Mouse (Mus musculus): ENCODE results near the gene A930004D18Rik.

The A930004D18Rik gene

DNA sequence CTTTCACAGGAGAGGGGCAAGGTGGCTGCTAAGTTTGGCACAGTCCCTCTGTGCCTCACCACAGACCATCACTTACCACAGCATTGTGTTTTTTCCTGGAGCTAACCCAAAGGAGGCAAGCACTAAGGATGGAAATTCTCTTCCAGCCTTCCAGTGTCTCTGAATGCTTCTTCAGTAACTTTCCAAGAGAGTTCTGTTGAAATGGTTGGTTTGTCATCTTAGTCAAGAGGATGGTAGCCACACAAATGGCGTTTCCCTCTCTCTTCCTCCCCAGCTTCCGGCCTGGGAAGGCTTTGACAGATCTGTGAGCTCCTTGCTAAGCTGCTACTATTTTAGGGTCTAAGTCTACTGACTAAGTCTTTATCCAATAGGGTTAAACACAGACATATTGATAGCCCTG, at the start of gene A930004D18Rik:
Gene A930004D18Rik (minus strand): TSS at position 247 of the 400 bp plus-strand sequence.
- no peak for DNase-seq (ENCODE audit: low read depth, low spot score)

DNA sequence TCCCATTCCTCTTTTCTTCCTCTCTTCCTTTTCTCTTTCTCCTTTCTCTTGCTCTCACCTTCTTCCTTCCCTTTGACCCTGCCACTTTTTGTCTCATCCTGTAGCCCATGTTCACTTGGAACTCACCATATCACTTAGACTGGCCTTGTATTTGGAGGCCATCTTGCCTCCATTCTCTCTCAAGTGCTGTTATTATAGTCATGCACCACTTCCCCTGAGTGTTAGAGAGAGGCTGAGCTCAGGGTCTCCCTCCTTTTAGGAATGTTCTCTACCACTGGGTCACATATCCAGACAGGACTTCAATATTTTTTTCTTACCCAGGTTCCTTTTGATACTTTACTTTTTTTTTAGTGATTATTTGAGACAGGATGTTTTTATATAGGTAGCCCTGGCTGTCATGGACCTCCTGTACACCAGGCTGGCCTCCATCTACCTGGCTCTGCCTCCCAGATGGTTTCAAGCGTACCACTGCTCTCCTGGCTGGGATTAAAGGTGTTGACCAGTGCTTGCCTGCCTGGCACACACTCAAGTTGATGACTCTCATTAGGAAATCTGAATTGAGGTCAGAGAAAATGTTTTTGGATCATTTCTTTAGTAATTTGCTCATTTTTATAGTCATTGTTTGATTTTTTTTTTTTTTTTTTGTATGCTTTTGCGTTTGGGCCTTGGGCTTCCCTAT, 42.8 kb upstream of the A930004D18Rik start:
- no peak for DNase-seq (ENCODE audit: low read depth, low spot score)

DNA sequence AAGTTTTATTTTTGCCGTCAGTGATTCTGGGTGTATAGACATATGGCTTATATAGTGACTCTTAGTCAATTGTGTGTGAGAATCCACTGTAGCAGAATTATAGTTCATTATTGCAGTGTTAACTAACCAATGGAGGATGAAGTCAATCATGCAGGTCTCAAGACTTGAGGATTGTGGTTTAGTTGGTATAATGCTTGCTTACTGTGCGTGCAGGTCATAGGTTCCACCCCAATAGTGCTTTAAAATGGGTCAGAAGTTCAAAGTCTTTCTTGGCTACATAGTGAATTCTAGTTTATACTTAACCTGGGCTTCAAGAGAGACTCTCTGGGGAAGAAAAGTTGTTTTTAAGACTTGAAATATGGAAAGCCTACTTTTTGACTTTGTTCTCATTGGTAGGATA, 34.4 kb upstream of the A930004D18Rik start:
- DNase-seq (ENCODE audit: low read depth, low spot score) = no peak

DNA sequence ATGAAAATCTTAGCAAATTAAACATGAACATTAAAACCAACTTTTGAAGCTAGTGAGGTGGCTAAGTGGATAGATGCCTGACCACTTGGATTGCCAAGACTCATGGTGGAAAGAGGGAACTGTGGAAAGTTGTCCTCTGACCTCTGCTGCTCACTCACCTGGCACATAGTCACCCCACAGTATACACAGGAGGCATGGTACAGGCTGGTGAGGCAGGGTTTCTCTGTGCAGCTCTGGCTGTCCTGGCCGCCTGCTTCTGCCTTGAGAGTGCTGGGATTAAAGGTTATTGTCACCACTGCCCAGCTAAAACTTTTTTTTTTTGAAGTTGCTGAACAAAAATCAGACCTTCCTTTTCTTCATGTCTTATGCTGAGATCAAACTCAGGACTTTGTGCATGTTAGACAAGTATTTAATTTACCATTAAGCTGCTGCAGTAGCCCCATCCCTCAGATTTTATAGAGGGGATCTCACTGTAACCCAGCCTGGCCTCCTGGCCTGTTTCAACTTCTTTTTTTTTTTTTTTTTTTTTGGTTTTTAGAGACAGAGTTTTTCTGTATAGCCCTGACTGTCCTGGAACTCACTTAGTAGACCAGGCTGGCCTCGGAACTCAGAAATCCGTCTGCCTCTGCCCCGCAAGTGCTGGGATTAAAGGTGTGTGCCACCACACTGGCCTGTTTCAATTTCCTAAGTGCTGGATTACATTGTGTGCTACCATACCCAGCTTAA, 30.7 kb upstream of the A930004D18Rik start:
- DNase-seq (ENCODE audit: low read depth, low spot score) = no peak

DNA sequence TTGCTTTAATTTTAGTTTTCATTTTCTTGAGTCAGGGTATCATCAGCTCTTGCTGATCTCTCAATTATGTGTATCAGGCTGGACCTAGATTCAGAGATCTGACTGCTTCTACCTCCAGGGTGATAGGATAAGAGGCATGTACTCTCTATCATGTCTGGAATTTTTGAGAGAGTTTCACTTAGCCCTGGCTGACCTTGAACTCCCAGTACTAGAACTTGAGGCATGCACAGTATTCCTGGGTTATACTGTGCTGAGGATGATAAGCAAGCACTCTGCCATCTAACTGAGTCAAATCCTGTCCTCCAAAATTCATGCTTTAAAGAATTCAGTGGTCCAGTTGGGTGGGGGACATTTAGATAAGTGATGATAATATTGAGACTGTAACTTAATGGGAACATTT, 28.9 kb upstream of the A930004D18Rik start:
- DNase-seq (ENCODE audit: low read depth, low spot score) = no peak

DNA sequence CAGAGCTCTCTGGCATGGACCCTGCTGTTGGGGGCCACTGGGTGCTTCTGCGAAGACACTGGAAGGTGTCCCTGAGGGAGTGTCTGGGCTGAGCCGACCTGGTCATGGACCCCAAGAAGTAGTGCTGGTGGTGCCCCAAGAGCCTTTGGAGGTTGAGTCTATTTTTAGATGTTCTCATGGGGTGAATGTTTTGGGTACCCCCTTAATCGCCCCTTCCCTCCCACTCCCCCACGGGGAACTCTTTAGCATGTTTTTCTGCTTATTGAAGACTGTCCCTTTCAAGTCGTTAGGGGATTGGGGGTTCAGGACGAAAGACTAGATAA, 28.1 kb upstream of the A930004D18Rik start:
- no peak for DNase-seq (ENCODE audit: low read depth, low spot score)

DNA sequence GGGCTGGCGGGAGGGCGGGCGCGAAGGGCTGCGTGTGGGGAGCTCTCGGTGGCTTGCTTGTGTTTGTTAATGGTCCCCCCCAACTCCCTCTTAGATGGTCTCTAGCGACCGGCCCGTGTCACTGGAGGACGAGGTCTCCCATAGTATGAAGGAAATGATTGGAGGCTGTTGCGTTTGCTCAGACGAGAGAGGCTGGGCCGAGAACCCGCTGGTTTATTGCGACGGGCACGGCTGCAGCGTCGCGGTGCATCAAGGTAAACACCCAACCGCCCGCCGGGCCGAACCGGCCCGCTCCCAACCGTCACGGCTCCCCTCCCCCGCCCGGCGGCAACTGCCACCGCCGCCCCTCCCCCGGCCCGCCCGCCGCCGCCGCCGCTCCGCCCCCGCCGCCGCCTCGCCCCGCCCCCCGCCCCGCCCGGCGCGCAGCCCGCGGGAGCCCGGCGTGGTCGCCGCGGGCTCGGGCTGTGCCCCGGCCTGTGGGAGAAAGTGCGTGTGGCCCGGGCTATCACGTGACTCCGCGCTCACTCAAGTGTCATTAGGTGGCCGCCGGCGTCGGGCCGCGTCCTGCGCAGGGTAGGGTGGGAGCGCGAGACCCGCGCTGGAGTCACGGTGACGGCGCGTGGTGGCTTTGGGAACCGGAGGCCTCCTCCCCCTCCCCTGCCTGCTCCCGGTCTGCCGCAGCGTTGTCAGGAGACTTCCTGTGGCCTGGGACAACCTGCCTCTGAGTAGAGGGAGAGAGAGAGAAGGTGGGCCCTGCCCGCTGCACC, 27.6 kb upstream of the A930004D18Rik start:
- peak; percentile 87 for DNase-seq (ENCODE audit: low read depth, low spot score)

DNA sequence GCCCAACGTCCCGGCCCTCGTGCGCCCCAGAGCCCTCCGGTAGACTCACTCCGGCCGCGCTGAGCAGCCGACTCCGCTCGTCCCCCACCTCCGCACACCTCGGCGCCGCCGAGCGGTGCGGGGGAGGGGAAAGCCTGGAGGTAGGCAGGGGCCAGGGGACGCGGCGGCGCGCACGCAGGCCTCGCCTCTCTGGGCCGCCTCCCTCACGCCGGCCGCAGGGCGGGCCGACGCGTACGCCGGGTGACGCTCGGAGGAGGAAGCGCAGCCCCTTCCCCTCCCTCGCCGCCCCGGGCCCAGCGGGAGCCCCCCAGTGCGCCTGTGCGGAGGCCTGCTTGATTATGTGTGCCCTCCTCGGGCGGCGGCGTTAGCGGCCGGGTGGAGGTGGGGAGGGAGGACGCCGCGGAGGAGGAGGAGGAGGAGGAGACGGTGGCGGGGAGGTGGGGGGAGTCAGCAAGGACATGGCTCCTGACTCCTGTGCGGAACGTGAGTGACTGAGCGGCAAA, 26.9 kb upstream of the A930004D18Rik start:
- peak; percentile 93 for DNase-seq (ENCODE audit: low read depth, low spot score)

DNA sequence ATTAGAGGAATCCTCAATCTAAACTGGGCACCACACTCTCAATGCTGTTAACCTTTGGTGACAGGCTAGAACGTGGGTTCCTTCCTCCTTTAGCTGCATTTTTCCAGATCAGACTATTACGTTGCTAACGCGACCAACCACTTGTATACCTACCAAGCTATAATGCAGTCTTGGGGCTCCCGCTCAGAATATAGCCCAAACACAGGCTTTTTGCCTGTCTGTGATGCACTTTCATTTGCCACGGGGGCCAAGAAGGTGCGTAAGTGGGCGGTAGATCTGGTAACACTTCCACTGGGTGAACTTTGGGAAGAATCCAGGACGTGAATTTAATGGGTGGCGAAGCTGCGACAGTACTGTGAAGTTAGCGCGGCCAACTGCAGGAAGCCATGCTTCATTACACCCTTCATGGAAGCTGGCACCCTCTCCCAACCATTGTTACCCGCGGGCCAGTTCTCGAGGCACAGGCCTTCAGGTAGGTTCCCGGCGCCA, 26.3 kb upstream of the A930004D18Rik start:
- DNase-seq (ENCODE audit: low read depth, low spot score) = peak; percentile 62

DNA sequence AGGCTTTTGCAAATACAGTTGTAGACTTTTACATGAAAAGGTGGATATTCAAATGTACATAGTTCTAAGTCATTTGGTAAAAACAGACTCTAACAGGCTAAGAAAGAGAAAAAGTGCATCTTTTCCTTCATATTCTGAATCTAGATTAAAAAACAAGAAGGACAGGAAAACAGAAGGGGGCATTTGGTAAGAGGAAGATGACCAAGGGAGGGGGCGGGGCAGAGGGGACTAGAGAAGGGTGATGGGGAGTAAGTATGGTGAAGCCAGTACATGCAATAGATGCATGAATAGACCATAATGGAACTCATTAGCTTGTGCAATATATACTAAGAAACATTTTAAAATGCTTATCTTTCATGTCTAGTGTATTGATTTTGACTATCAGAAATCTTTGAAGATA, 22.9 kb upstream of the A930004D18Rik start:
- no peak for DNase-seq (ENCODE audit: low read depth, low spot score)

DNA sequence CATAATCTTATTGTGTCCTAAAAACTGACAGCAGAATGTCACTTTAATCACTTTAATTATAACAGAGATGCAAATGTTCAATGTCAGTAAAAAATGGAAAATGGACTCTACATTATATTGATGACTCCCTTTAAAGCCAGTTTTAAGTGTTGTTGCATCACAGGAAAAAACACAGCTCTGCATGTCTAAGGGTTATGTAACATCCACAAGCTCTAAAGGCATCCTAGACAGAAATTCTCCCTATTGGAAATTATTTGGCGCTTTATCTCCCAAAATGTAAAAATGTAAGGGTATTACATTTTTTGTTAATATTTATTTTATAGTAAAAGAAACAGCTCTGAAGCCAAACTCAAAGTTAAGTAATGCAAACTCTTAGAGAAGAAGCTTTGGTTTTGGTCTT, 22.4 kb upstream of the A930004D18Rik start:
- DNase-seq (ENCODE audit: low read depth, low spot score) = no peak

DNA sequence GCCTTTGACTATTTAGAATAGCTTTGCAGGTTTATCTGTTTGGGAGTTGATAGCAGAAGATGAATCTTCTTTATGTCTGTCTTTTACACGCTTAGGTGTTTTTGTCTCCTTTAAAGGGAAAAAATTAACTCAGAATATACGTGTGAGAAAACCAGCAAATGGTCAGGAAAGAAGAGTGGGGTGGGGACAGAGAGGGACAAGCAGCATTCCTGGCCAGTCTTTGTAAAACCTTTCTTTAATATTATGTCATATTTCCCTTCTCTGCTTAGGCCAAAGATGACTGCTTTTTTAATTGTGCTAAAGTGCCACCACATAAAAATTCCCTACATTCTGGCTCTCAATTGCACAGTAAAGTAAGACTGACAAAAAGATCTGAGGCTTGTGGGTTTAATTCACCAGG, 21.5 kb upstream of the A930004D18Rik start:
- no peak for DNase-seq (ENCODE audit: low read depth, low spot score)

DNA sequence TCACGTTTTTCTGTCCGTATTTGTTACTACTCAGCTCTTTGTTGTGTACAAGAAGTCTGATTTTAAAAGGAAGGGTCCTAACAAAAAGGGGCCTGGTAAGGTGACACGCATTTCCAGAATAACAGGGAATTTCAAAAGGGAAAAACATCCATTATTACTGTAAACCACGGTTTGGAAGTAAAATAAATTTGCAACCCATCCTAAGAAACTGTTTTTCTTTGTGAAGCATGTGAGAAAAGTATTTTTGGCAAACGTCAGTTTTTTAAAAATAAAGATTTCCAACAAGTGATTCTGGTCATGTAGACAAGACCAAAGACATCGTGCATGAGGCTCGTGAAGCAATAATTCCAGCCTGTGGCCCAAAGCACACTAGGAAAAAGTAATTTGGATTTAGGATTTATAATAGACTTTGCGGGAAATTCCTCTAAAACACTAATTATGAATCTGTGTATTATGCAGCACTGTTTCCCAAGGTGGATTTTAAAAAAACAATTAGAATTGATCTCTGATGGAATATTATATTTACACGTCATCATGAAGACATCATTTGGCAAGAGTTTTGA, 20.7 kb upstream of the A930004D18Rik start:
- DNase-seq (ENCODE audit: low read depth, low spot score) = no peak

DNA sequence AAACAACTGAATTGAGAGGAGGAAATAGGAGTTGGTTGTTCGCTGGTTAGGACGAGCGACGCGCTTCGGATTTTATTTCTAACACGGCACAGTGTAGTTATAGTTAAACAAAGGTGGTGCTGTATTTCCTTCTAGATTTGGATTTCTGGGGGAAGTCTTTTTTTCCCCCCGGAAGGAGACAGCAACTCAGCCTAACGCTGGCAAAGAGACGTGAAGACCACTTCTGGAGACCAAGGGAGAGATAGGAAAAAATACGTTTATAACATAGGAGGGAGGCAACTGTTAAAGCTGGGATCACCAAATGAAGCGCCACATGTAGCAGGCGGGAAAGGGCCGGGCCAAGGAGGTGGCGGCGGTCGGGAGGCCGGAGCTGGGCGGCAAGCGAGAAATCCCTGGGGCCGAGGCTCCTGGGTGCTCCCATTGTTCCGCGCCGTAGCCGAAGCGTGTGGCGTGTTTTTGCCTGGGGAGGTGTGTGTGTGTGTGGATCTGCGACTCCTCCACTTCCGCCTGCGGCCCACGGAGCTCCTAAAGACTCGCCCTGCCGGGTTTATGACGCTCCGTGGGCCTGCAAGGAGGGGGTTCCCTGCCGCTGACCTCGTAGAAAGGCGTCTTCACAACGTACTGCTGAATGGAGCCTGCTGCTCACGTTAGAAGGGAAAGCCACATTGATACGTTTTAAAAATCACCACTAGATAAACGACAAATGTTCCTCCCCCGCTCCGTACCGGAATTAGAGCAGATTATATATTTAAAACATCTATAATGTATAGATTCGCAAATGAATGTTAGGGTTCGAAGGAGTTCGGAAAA, 20.0 kb upstream of the A930004D18Rik start:
- peak; percentile 41 for DNase-seq (ENCODE audit: low read depth, low spot score)

DNA sequence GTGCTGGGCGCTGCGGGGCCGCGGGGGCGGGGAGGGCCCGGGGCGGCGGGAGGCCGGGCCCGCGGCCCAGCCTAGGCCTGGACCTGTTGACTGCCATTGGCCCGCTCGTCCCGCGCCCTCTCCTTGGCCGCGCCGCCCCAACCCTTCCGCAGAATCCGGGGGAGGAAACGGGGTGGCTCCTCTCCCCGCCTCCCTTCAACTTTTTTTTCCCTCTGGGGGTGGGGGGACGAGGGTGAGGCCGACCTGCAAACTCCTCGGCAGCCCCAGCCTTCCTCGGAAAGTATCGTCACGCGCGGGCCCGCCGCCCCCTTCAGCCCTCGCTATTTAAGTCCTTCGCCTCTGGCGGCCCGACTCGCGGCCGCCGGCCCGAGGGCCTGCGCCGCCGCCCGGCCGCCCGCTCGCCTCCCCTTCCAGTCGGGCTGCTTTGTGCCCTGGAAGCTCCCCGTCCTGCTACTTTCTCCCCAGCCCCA, 19.3 kb upstream of the A930004D18Rik start:
- peak; percentile 92 for DNase-seq (ENCODE audit: low read depth, low spot score)

DNA sequence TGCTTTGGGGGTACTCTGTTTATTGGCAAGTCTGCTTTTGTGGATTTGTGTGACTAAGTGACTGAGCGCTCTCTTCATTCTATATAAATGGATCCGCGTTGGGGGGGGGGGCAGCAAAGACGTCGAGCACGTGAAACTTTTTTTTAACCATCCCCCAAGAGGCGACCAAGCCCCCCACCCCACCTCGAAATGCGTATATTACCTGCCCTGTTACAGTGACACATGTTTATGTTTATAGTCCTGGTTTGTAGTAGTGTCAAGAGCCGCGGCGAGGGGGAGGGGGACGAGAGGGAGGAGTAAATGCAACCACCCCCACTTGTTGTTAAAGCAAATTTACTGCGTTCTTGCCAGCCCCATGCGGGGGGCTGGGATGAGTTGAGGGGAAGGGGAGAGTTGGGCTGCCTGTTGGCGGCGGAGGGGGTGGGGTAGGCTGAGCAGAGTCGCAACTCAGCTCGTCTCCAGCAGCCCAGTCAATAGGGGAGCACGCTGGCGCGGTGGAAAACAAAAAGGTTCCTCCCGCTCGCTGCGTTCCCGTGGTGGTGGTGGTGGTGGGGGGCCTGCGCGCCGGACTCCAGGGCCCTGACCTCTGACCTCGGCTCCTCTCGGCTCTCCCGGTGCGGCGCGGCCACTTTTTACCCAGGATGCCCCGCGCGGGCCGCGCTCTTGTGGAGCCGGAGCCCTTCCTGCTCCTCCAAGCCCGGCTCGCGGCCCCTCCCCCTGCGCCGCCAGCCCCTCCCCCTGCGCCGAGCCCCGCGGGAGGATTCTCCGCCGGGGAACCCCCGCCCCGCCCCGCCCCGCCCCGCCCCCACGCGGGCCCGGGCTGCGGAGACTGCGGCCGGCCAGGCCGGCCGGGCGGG, 18.6 kb upstream of the A930004D18Rik start:
- peak; percentile 94 for DNase-seq (ENCODE audit: low read depth, low spot score)

DNA sequence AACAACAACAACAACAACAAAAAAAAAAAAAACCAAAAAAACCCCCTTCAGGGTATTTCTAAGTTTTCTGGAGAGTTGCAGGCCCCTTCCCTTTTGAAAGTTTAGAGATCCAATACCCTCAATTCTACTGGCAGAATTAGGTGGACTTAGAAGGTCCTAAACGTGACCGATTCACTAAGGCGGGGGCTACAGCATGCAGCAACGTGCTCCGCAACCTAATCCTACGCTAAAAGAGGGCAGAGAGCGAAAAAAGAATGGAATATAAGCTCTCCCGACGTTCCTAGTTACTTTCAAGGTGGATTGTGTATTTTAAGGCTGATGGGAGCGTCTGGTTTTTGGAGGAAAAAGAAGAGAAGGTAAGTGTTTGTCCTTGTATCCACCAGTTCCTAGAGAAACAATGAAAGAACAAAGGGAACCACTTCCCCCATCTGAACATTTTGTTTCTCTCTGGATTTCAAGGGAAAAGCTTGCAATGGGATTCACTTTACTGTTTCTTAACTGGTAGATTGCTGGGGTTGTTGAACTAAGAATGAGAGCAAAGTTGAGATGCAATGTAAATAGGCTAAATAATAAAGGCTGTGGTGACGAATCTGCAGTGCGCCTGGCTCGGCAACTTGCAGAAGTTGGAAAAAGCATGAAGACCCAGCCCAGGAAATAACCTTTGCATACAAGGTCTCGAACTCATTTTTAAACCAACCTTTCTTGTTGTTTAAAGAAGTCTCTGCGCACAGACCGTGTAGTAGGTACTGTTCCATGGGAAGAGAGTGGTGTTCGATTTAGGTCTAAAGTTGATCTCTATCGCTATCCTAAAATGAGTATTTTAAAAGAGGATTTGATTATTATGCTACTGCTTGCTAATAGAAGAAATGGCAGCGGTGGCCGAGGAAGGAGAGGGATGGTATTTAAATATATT, 17.7 kb upstream of the A930004D18Rik start, which contains the start of gene Mllt10:
Gene Mllt10 (plus strand): TSS at position 222 of the 913 bp plus-strand sequence.
- DNase-seq (ENCODE audit: low read depth, low spot score) = peak; percentile 32

DNA sequence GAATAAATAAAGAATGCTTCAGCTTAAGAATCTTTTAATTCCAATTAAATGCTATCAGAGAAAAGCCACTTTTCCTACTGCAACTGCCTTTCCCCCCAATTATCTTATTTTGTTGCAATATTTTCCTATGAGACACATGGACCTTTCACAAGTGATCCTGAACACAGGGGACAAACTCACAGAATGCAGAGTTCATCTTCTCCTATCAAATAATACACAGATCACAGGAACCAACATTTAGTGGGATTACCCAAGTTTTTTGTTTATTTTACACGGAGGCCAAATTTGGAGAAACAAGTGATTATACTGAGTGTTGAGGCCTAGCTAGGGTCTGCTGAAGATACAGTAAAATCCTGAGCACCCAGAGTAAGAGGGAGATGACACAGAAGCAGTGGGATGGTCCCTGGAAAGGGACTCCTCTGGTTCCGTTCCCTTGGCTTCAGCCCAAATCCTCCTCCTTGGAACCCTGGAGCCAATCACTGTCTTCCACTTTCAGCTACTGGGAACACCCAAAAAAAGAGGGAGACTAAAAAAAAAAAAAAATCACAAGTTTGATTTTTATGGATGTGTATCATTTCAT, 16.5 kb upstream of the A930004D18Rik start:
- DNase-seq (ENCODE audit: low read depth, low spot score) = no peak
